Mouse (Mus musculus) right cerebral cortex, postnatal 14 days (tissue): Measurements from ENCODE around the gene Tfe3.

ENCODE experiments used
- DNase-seq: peaks from one replicate; pipeline ENCODE4 v3.0.0; 2022

Tfe3 gene

DNA sequence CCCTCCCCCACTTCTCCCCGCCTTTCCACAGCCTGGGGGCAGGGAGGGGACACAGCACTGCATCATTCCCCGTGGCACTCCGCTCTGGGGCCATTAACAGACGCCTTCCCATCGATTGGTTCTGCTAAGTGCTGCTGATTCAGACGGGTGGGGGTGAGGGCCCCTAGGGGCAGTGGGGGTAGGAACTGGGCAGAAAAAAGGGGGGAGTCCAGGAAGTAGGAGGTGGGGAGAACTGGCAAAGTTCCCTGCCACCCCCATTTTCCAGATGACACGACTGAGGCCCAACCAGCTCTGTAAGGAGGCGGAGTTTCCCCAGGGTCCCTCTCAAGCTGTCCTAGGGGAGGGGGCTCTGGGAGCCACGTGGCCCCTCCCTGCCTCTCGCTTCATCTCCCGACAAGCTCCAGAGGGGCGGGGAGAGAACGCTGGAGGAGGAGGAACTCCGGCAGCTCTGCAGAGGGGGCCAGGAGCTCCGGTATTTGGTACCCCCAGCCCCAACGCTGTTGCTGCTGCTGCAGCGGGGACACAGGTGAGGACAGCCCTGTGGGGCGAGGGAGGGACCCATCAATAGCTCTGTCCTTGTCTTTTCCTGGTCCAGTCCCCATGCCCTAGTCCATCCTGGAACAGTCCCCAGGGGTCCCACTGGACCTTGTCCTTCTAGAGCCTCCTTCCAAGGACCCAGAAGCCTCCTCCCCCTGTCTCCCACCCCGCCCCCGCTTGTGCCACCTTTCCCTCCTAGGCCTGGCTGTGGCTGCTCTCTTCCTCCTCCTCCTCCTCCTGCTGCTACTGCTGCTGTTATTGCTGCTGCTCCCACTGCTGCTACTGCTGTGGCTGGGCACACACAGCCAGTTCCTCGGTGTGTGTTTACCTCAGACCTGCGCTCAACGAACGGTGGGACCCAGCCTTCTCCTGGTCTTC is 59.8 kb downstream of the Tfe3 start, which contains the start of gene Kcnd1:
Gene Kcnd1 (plus strand): TSS at position 425 of the 915 bp plus-strand sequence.
- peak; percentile 63 for DNase-seq
